Mouse (Mus musculus) small intestine, adult 2 months (tissue): ENCODE measurements around the gene Gm3417. TPM values are rescaled to one million over a fixed set of nuclear protein-coding genes. Genes with fewer than 3 reads are reported as not detected.

ENCODE experiments used
- H3K27ac ChIP-seq: fragments of 200-500 bp; 2 replicates; pipeline ENCODE4 v1.5.1; 2012; ENCODE audit warnings: low read depth, low read length, control low read depth, inconsistent platforms; ENCODE audit not compliant: insufficient read depth
- H3K27me3 ChIP-seq: fragments of 200-500 bp; 2 replicates; pipeline ENCODE4 v1.6.1; 2012; ENCODE audit warnings: mild to moderate bottlenecking, moderate library complexity, low read length, inconsistent platforms; ENCODE audit not compliant: control insufficient read depth, insufficient read depth
- H3K36me3 ChIP-seq: fragments of 200-500 bp; 2 replicates; pipeline ENCODE4 v1.6.1; 2012; ENCODE audit warnings: mild to moderate bottlenecking, low read length, control low read depth, inconsistent platforms; ENCODE audit not compliant: control insufficient read depth, insufficient read depth
- H3K4me1 ChIP-seq: fragments of 200-500 bp; 2 replicates; pipeline ENCODE4 v1.6.1; 2012; ENCODE audit warnings: low read length, inconsistent platforms, mixed read lengths; ENCODE audit not compliant: control insufficient read depth, insufficient read depth, insufficient read length
- H3K4me3 ChIP-seq: fragments of 200-500 bp; 2 replicates; pipeline ENCODE4 v1.5.1; 2012; ENCODE audit warnings: low read depth, mild to moderate bottlenecking, control low read depth, inconsistent platforms, low read length, moderate library complexity
- CTCF ChIP-seq: fragments of 200-500 bp; IDR thresholded peaks from 2 replicates; pipeline ENCODE4 v1.5.1; 2012; ENCODE audit warnings: low read depth, mild to moderate bottlenecking, control low read depth, inconsistent platforms, low read length, moderate library complexity, mixed read lengths; ENCODE audit not compliant: insufficient replicate concordance, insufficient read length; ENCODE audit errors: extremely low read depth
- POLR2A ChIP-seq: fragments of 200-500 bp; IDR thresholded peaks from 2 replicates; pipeline ENCODE4 v1.6.1; 2012; ENCODE audit warnings: low read depth, mild to moderate bottlenecking, control low read depth, inconsistent platforms, low read length, moderate library complexity
- WGBS: fragments of 180-500 bp; shearing (Covaris S2); methylation state at CpG from one replicate; pipeline ENCODE4 v1.1.7; 2018; 5-methylcytosine and 5-hydroxymethylcytosine counted together
- polyA plus RNA-seq: library from polyadenylated mRNA; depleted of rRNA; stranded (reverse); fragments of >200 nt; gene quantifications from 2 replicates; pipeline ENCODE4 v1.2.3, GENCODE M21; 2012; rRNA removed

Gene Gm3417
- polyA plus RNA-seq, 1 experiment = not detected

DNA sequence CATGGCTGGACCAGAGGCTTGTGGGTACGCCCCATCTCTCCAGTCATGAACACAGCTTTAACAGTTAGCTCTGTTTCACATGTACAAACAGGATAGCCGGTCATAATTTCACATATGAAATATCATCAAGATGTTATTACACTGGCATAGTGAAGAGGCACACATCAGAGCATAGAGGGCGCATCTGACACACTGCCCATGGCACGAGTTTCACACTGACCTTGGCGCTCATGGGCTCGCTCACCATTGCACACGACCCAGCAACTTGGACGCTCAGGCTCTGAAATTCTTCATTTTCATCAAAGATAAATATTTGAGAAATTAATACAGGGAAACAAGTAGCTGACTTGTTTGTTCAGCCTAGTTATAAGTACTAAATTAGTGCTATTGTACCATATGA is 60.7 kb downstream of the Gm3417 start:
- Histone ChIP-seq H3K4me1 (no peaks in the 10 kb centered on the region), H3K27me3 (no peaks in the 10 kb centered on the region), H3K27ac (no peak overlapping the region), H3K36me3 (no peaks in the 10 kb centered on the region), H3K4me3 (no peak overlapping the region)
- 76% methylated on average over 8 of the region's 8 CpGs for WGBS
- TF ChIP-seq POLR2A = no peak
- TF ChIP-seq CTCF = no peak

DNA sequence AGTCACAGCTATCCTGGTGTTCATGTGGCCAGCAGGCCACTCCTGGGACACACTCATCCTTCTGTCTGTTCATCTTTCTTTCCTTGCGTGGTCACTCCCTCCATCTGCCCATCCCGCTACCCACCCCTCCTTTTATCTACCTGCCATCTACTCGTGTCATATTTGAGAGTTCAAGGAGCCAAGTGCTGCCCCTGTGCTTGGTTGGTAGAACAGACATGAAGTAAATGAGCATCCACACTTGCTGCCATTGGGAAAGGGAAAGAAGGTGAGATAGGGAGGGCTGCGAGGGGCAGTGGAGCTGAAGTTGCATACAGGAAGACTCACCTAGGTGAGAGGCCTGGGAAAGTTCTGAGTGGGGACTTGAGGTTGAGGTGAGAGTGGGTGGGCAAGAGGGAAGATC is 64.2 kb downstream of the Gm3417 start:
- 80% methylated on average over 4 of the region's 4 CpGs for WGBS
- no peak for TF ChIP-seq CTCF
- no peak for TF ChIP-seq POLR2A
- Histone ChIP-seq H3K4me3 (no peak overlapping the region), H3K27me3 (no peaks in the 10 kb centered on the region), H3K27ac (no peak overlapping the region), H3K36me3 (no peaks in the 10 kb centered on the region), H3K4me1 (no peaks in the 10 kb centered on the region)

Other genes starting within 250 kb of the Gm3417 start
- gene Wdr27, start 35.6 kb downstream of the Gm3417 start, polyA plus RNA-seq = 0.63 and 1.8 TPM in 2 replicates
- 5.7 and 10.3 TPM in 2 replicates for gene 1600012H06Rik, start 35.6 kb downstream of the Gm3417 start, polyA plus RNA-seq
- gene Phf10, start 17.5 kb downstream of the Gm3417 start, polyA plus RNA-seq = 3.4 and 7.4 TPM in 2 replicates
- gene 9030025P20Rik, start 322 bp downstream of the Gm3417 start, polyA plus RNA-seq = 2.2 and 6.1 TPM in 2 replicates
- 0.15 and 0.24 TPM in 2 replicates for gene Gm3435, start 31.4 kb upstream of the Gm3417 start, polyA plus RNA-seq
- 6.0 and 18.9 TPM in 2 replicates for gene Ermard, start 62.4 kb upstream of the Gm3417 start, polyA plus RNA-seq
- not detected in 2 replicates for gene Tcte3, start 62.7 kb upstream of the Gm3417 start, polyA plus RNA-seq
- gene Gm3448, start 62.7 kb upstream of the Gm3417 start, polyA plus RNA-seq = 0.11 and 0.14 TPM in 2 replicates